Mouse (Mus musculus): ENCODE measurements at regions not wholly inside any gene's neighbourhood (a gene's known extent, or its start where the extent isn't known, plus 50 kb on each side); places are given as distances from the start of the nearest gene placed in this dataset.
"Not testable (repeated sequence)": the region's sequence is repeated elsewhere in the genome, so short reads cannot be mapped to it uniquely, and the experiment has no call there.

GRCm38 (mm10) chr14:114485781-114486180 is 606.2 kb upstream of the Gpc5 start:
- Histone ChIP-seq H3K4me1 (ENCODE audit: control insufficient read depth, insufficient read depth, low read length) (no peaks in the 10 kb centered on the region), H3K27ac (ENCODE audit: insufficient read depth, low read depth, low read length) (no peak overlapping the region), H3K4me3 (ENCODE audit: insufficient read depth, low read depth, low read length) (no peak overlapping the region)
- WGBS, result 97% methylated on average over 4 of the region's 4 CpGs
- TF ChIP-seq CTCF (IDR thresholded peaks at IDR 0.05; ENCODE audit: insufficient read depth, low read depth, low read length) (no peak), POLR2A (IDR thresholded peaks at IDR 0.05; ENCODE audit: insufficient read depth, low read depth, low read length) (no peak)

DNA sequence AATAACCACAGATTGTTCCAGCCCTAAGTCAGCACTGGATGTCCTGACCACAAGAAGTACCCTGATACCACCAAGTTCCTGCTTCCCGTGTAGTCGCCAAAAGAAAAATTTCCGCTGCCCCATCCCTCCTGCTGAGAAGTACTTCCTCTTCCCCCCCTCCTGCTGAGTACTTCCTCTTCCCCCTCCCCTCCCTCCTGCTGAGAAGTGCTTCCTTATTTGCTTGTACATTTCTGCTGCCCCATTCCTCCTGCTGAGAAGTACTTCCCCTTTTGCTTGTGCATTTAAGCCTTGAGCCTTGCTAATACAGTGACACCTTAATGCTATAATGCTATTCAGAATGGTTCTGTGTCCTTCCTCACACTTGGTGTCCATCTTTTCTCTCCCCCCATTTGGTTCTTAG is 598.6 kb upstream of the Gpc5 start:
- H3K4me3 ChIP-seq (ENCODE audit: insufficient read depth, low read depth, low read length); H3K4me1 ChIP-seq (ENCODE audit: control insufficient read depth, insufficient read depth, low read length); H3K27ac ChIP-seq (ENCODE audit: insufficient read depth, low read depth, low read length): not testable (repeated sequence)
- WGBS, result 93% methylated on average over 3 of the region's 3 CpGs

- Histone ChIP-seq H3K4me3 (ENCODE audit: insufficient read depth, low read depth, low read length) (no peak overlapping the region), H3K4me1 (ENCODE audit: control insufficient read depth, insufficient read depth, low read length) (no peaks in the 10 kb centered on the region), H3K27ac (ENCODE audit: insufficient read depth, low read depth, low read length) (no peak overlapping the region)
These were observed 587.0 kb upstream of the Gpc5 start for GRCm38 (mm10) chr14:114504976-114505375.

DNA sequence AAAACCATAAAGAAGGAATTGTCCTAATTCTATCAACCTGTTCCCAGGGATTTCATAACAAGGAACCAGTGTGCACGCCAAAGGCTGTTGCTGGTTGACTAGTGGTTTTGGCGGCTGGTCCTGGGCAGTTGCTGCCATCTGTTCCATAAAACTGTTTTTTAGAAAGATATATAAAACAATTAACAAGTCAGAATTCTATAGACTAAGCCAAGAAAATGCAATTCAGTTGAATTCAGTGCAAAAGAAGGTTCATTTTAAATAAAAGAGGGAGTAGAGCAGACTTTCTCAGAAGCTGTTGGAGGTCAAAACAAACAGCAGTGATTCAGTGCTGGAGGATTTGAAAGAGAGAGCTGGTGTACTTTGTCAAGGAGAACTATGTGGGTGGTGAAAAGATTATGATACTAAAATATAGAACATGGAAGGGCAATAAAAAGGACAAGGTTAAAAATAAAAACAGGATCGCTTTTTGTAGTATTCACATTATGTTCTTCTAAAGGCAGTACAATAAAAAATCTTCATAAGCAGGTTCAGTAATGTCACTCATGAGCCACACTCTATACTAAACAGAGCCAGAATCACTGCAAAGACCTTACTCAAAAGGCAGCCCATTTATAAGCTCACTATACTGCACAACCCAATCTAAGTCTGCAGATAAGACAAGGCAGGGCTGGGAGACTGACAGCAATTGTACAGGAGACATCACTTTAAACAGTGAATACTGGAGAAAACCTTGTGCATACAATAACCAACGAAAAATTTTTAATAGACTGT is 543.9 kb upstream of the Gpc5 start:
- Histone ChIP-seq H3K4me3 (ENCODE audit: insufficient read depth, low read depth, low read length) (no peak overlapping the region), H3K27ac (ENCODE audit: insufficient read depth, low read depth, low read length) (no peak overlapping the region), H3K4me1 (ENCODE audit: control insufficient read depth, insufficient read depth, low read length) (no peaks in the 10 kb centered on the region)
- WGBS, result 73% methylated on average over 4 of the region's 4 CpGs
- TF ChIP-seq CTCF (IDR thresholded peaks at IDR 0.05; ENCODE audit: insufficient read depth, low read depth, low read length) (no peak), POLR2A (IDR thresholded peaks at IDR 0.05; ENCODE audit: insufficient read depth, low read depth, low read length) (no peak)

More at GRCm38 (mm10) chr14:114504976-114505375, 587.0 kb upstream of the Gpc5 start:
- no peak for TF ChIP-seq POLR2A (IDR thresholded peaks at IDR 0.05; ENCODE audit: insufficient read depth, low read depth, low read length)
- TF ChIP-seq CTCF (IDR thresholded peaks at IDR 0.05; ENCODE audit: insufficient read depth, low read depth, low read length), result no peak

GRCm38 (mm10) chr14:114549101-114549500 is 542.9 kb upstream of the Gpc5 start:
- Histone ChIP-seq H3K4me1 (ENCODE audit: control insufficient read depth, insufficient read depth, low read length) (no peaks in the 10 kb centered on the region), H3K4me3 (ENCODE audit: insufficient read depth, low read depth, low read length) (no peak overlapping the region), H3K27ac (ENCODE audit: insufficient read depth, low read depth, low read length) (no peak overlapping the region)
- WGBS, result 100% methylated on average over 1 of the region's 1 CpGs
- TF ChIP-seq POLR2A (IDR thresholded peaks at IDR 0.05; ENCODE audit: insufficient read depth, low read depth, low read length) (no peak), CTCF (IDR thresholded peaks at IDR 0.05; ENCODE audit: insufficient read depth, low read depth, low read length) (no peak)

GRCm38 (mm10) chr14:114566411-114567030 is 525.5 kb upstream of the Gpc5 start:
- TF ChIP-seq CTCF (IDR thresholded peaks at IDR 0.05; ENCODE audit: insufficient read depth, low read depth, low read length), result no peak
- TF ChIP-seq POLR2A (IDR thresholded peaks at IDR 0.05; ENCODE audit: insufficient read depth, low read depth, low read length), result no peak
- no peak overlapping the region for H3K27ac ChIP-seq (ENCODE audit: insufficient read depth, low read depth, low read length)
- peaks cover 3% of the 10 kb centered on the region; the same call in 1 of the 2 replicates for H3K4me1 ChIP-seq (ENCODE audit: control insufficient read depth, insufficient read depth, low read length)
- 68% methylated on average over 4 of the region's 4 CpGs for whole genome bisulfite sequencing
- no peak overlapping the region for H3K4me3 ChIP-seq (ENCODE audit: insufficient read depth, low read depth, low read length)

DNA sequence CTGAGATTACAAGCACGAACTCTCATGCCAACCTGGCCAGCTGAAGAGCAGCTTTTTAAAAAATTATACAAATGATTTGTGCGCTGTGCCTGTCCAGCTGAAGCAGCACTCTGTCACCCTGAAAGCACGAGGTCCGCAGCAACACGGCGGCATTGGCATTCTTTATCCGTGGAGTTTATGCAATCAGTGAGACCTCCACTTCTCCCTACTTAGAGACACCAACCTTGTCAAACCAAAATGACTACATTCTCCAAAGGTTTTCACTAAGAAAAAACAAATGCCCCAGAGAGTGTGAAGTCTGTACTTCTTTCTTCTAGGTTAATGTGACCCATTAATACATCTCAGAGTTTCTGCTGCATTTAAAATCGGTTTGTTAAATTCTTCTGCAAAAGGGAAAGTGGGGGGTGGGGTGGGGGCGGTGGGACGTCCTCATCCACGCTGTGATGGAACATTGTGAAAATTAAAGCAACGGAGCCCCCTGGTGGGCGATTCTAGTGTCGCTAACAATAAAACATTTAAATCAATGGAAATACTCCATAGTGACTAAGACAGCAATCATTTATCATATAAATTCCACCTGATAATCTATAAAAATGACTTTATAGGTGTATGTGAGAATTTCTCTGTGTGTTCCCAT is 524.2 kb upstream of the Gpc5 start:
- Histone ChIP-seq H3K4me1 (ENCODE audit: control insufficient read depth, insufficient read depth, low read length) (peaks cover 3% of the 10 kb centered on the region; the same call in 1 of the 2 replicates), H3K4me3 (ENCODE audit: insufficient read depth, low read depth, low read length) (peak overlapping the region; percentile 13; the same call in 1 of the 2 replicates), H3K27ac (ENCODE audit: insufficient read depth, low read depth, low read length) (no peak overlapping the region)
- TF ChIP-seq CTCF (IDR thresholded peaks at IDR 0.05; ENCODE audit: insufficient read depth, low read depth, low read length) (no peak), POLR2A (IDR thresholded peaks at IDR 0.05; ENCODE audit: insufficient read depth, low read depth, low read length) (no peak)
- 14% methylated on average over 14 of the region's 14 CpGs for WGBS

GRCm38 (mm10) chr14:114587367-114588064 is 504.5 kb upstream of the Gpc5 start:
- Histone ChIP-seq H3K27ac (ENCODE audit: insufficient read depth, low read depth, low read length) (no peak overlapping the region), H3K4me3 (ENCODE audit: insufficient read depth, low read depth, low read length) (no peak overlapping the region), H3K4me1 (ENCODE audit: control insufficient read depth, insufficient read depth, low read length) (no peaks in the 10 kb centered on the region)
- WGBS, result 18% methylated on average over 4 of the region's 4 CpGs
- no peak for TF ChIP-seq CTCF (IDR thresholded peaks at IDR 0.05; ENCODE audit: insufficient read depth, low read depth, low read length)

GRCm38 (mm10) chr14:114609296-114609695 is 482.7 kb upstream of the Gpc5 start:
- Histone ChIP-seq H3K4me3 (ENCODE audit: insufficient read depth, low read depth, low read length) (no peak overlapping the region), H3K27ac (ENCODE audit: insufficient read depth, low read depth, low read length) (no peak overlapping the region), H3K4me1 (ENCODE audit: control insufficient read depth, insufficient read depth, low read length) (no peaks in the 10 kb centered on the region)
- 78% methylated on average over 4 of the region's 4 CpGs for WGBS
- TF ChIP-seq CTCF (IDR thresholded peaks at IDR 0.05; ENCODE audit: insufficient read depth, low read depth, low read length) (no peak), POLR2A (IDR thresholded peaks at IDR 0.05; ENCODE audit: insufficient read depth, low read depth, low read length) (no peak)
